Mouse (Mus musculus) liver, embryonic 11.5 days (tissue): ENCODE results near the gene Vpreb3. TPM values are rescaled to one million over a fixed set of nuclear protein-coding genes. Genes with fewer than 3 reads are reported as not detected.

ENCODE experiments used
- ATAC-seq: fragments of 200-750 bp; cut with Nextera tagmentation; replicated peaks from 2 replicates; pipeline ENCODE4 v1.8.0; 2017; ENCODE audit warnings: moderate number of reproducible peaks, mild to moderate bottlenecking, moderate TSS enrichment, moderate library complexity; ENCODE audit not compliant: low FRiP score
- DNase-seq: peaks from one replicate; pipeline ENCODE4 v3.0.0-alpha.2; 2017; ENCODE audit warnings: low spot score
- H3K27ac ChIP-seq: fragments of 300-500 bp; sonication (generic); 2 replicates; pipeline ENCODE4 v1.5.1; 2014; ENCODE audit warnings: mild to moderate bottlenecking, low read depth, low read length, control low read depth
- H3K27me3 ChIP-seq: fragments of 300-500 bp; sonication (generic); replicated peaks from 2 replicates; pipeline ENCODE4 v1.6.1; 2014; ENCODE audit warnings: low read length, mixed read lengths; ENCODE audit not compliant: control insufficient read depth, insufficient read depth
- H3K36me3 ChIP-seq: fragments of 300-500 bp; sonication (generic); 2 replicates; pipeline ENCODE4 v1.6.1; 2014; ENCODE audit warnings: mild to moderate bottlenecking, low read length, moderate library complexity, mixed read lengths; ENCODE audit not compliant: control insufficient read depth, insufficient read depth
- H3K4me1 ChIP-seq: fragments of 300-500 bp; sonication (generic); replicated peaks from 2 replicates; pipeline ENCODE4 v1.6.1; 2014; ENCODE audit warnings: low read length, mixed read lengths; ENCODE audit not compliant: control insufficient read depth, insufficient read depth
- H3K4me2 ChIP-seq: fragments of 300-500 bp; sonication (generic); 2 replicates; pipeline ENCODE4 v1.6.1; 2014; ENCODE audit warnings: mild to moderate bottlenecking, control low read depth, moderate library complexity
- H3K4me3 ChIP-seq: fragments of 300-500 bp; sonication (generic); 2 replicates; pipeline ENCODE4 v1.5.1; 2014; ENCODE audit warnings: low read depth, low read length, control low read depth
- H3K9ac ChIP-seq: fragments of 300-500 bp; sonication (generic); 2 replicates; pipeline ENCODE4 v1.6.1; 2014; ENCODE audit warnings: low read depth, low read length, control low read depth
- H3K9me3 ChIP-seq: fragments of 300-500 bp; sonication (generic); 2 replicates; pipeline ENCODE4 v1.6.1; 2016; ENCODE audit warnings: low read length, inconsistent platforms, mixed read lengths; ENCODE audit not compliant: control insufficient read depth
- WGBS: fragments of 180-500 bp; shearing (Covaris S2); extraction: QIAGEN DNeasy Blood & Tissue Kit; methylation state at CpG from one replicate; pipeline ENCODE4 v1.1.7; 2014; 5-methylcytosine and 5-hydroxymethylcytosine counted together
- polyA plus RNA-seq: library from polyadenylated mRNA; unstranded; fragments of >200 nt; fragmentation: Nextera tagmentation; extraction: Ambion mirVana; gene quantifications from 2 replicates; pipeline ENCODE4 v1.2.1, GENCODE M21; 2014

Gene Vpreb3
- polyA plus RNA-seq, 1 experiment from 2014 or later = 0.96 TPM

DNA sequence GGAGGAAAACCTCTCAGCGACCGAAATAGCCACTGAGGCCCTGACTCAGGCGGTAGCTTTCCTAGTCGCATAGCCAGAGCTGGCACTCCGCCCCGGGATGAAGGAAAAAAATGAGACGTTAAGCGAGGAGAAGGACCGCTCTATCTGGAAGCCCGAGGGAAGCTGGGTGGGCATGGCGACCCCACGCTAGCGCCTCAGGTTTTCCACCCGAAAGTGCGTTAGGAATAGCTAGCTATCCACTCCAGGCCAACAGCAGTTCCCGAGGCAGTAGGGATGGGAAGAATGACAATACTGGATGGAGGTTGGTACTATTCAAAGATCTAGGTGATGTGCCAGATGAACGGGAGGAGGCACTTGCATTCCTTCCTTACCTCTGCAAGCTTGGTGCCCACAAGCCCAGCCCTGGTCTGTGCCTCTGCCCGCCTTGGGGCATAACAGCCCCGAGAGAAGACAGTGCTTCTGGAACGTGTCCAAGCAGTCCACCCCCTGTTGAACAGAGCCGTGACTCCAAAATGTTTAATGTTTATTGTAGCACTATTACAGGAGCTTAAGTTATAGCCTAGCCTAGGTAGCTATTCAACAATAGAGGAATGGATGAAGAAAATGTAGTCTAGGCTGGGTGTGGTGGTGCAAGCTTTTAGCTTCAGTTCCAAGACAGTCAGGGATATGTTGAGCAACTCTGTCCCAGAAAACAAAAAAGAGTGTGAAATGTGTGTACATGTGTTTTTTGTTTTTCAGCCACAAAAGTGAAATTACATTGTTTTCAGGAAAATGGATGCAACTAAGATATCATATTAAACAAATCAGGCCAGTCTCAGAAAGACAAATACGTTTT, 20.9 kb upstream of the Vpreb3 start:
- Histone ChIP-seq H3K27ac (peak overlapping the region; percentile 87; the same call in 1 of the 2 replicates), H3K4me1 (peaks cover 17% of the 10 kb centered on the region), H3K4me2 (peak overlapping the region; percentile 98), H3K36me3 (peaks cover 10% of the 10 kb centered on the region; the same call in 1 of the 2 replicates), H3K27me3 (no peaks in the 10 kb centered on the region), H3K9me3 (no peaks in the 10 kb centered on the region), H3K4me3 (peak overlapping the region; percentile 95), H3K9ac (peak overlapping the region; percentile 94)
- 5% methylated on average over 22 of the region's 22 CpGs for WGBS
- ATAC-seq (peak; percentile 14; the same call in 1 of the 2 replicates), DNase-seq (no peak)

- H3K4me3 ChIP-seq = no peak overlapping the region
- DNase-seq (no peak), ATAC-seq (no peak)
- no peak overlapping the region for H3K4me2 ChIP-seq
- peaks cover 14% of the 10 kb centered on the region for H3K4me1 ChIP-seq
- H3K36me3 ChIP-seq = no peaks in the 10 kb centered on the region; the same call in 1 of the 2 replicates
- 52% methylated on average over 2 of the region's 2 CpGs for WGBS
- no peak overlapping the region for H3K27ac ChIP-seq
- H3K9me3 ChIP-seq = no peaks in the 10 kb centered on the region
- H3K27me3 ChIP-seq = no peaks in the 10 kb centered on the region
- H3K9ac ChIP-seq = no peak overlapping the region
These were observed 18.5 kb upstream of the Vpreb3 start for GRCm38 (mm10) chr10:75924324-75924723.

GRCm38 (mm10) chr10:75926396-75926795, 16.5 kb upstream of the Vpreb3 start:
- Histone ChIP-seq H3K36me3 (no peaks in the 10 kb centered on the region), H3K27me3 (peaks cover 16% of the 10 kb centered on the region), H3K4me3 (no peak overlapping the region), H3K4me1 (peaks cover 6% of the 10 kb centered on the region), H3K9me3 (no peaks in the 10 kb centered on the region), H3K27ac (no peak overlapping the region), H3K4me2 (no peak overlapping the region), H3K9ac (no peak overlapping the region)
- ATAC-seq = no peak
- WGBS = 57% methylated on average over 13 of the region's 13 CpGs
- DNase-seq = no peak

GRCm38 (mm10) chr10:75930304-75930703, 12.6 kb upstream of the Vpreb3 start:
- no peaks in the 10 kb centered on the region for H3K36me3 ChIP-seq
- H3K4me3 ChIP-seq = no peak overlapping the region
- H3K9me3 ChIP-seq = no peaks in the 10 kb centered on the region
- no peak overlapping the region for H3K9ac ChIP-seq
- no peak overlapping the region for H3K27ac ChIP-seq
- no peak for ATAC-seq
- H3K4me1 ChIP-seq = peaks cover 15% of the 10 kb centered on the region
- DNase-seq = no peak
- WGBS = 49% methylated on average over 6 of the region's 6 CpGs
- H3K4me2 ChIP-seq = no peak overlapping the region
- peaks cover 35% of the 10 kb centered on the region for H3K27me3 ChIP-seq

- H3K9me3 ChIP-seq = no peaks in the 10 kb centered on the region
- WGBS = 24% methylated on average over 7 of the region's 7 CpGs
- H3K36me3 ChIP-seq = no peaks in the 10 kb centered on the region
- ATAC-seq (no peak), DNase-seq (no peak)
- no peak overlapping the region for H3K9ac ChIP-seq
- 0 out of 2 replicates have a peak overlapping the region, but pooled peaks have one; percentile 10 for H3K4me3 ChIP-seq
- H3K27me3 ChIP-seq = peaks cover 37% of the 10 kb centered on the region
- no peak overlapping the region for H3K27ac ChIP-seq
- H3K4me1 ChIP-seq = peaks cover 21% of the 10 kb centered on the region
- H3K4me2 ChIP-seq = peak overlapping the region; percentile 26; the same call in 1 of the 2 replicates
These were observed 11.5 kb upstream of the Vpreb3 start for GRCm38 (mm10) chr10:75931311-75931710.

GRCm38 (mm10) chr10:75932081-75932678, 10.7 kb upstream of the Vpreb3 start:
- no peak overlapping the region for H3K27ac ChIP-seq
- DNase-seq = peak; percentile 73
- peak overlapping the region; percentile 95 for H3K4me2 ChIP-seq
- H3K9me3 ChIP-seq = no peaks in the 10 kb centered on the region
- no peaks in the 10 kb centered on the region for H3K36me3 ChIP-seq
- peaks cover 42% of the 10 kb centered on the region for H3K27me3 ChIP-seq
- WGBS = 2% methylated on average over 42 of the region's 44 CpGs
- peak overlapping the region; percentile 74 for H3K9ac ChIP-seq
- H3K4me3 ChIP-seq = peak overlapping the region; percentile 50
- H3K4me1 ChIP-seq = peaks cover 29% of the 10 kb centered on the region
- peak; percentile 59 for ATAC-seq

DNA sequence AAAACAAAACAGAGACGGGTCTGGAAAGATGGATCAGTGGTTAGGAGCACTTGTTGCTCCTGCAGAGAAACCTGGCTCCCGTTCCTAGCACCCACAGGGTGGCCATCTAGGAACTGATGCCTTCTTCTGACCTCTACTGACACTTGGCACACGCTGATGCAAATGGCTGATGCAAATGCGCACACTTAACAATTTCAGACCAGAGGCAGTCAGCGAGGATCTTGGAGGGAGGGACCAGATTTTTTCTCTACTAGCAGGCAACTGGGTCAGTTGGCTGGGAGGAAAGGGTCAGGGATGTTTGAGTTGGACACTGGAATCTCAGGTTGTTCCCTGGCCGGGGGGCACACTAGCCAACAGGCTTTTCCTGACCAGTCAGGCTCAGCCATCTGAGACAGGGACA, 10.0 kb upstream of the Vpreb3 start, which contains the start of gene Chchd10:
Gene Chchd10, plus strand, starts transcription at position 240 of the 400 bp plus-strand sequence.
- Histone ChIP-seq H3K4me1 (peaks cover 36% of the 10 kb centered on the region), H3K4me3 (peak within 1 kb of the TSS; percentile 50), H3K27ac (no peak within 1 kb of the TSS), H3K36me3 (no peaks in the 10 kb centered on the region), H3K27me3 (peaks cover 42% of the 10 kb centered on the region), H3K4me2 (peak within 1 kb of the TSS; percentile 95), H3K9ac (peak within 1 kb of the TSS; percentile 74), H3K9me3 (no peaks in the 10 kb centered on the region)
- ATAC-seq = no peak
- no peak for DNase-seq
- WGBS = 44% methylated on average over 6 of the region's 6 CpGs

- no peak overlapping the region for H3K27ac ChIP-seq
- no peaks in the 10 kb centered on the region for H3K9me3 ChIP-seq
- peaks cover 52% of the 10 kb centered on the region for H3K4me1 ChIP-seq
- WGBS = 47% methylated on average over 1 of the region's 1 CpGs
- peaks cover 39% of the 10 kb centered on the region for H3K27me3 ChIP-seq
- DNase-seq = no peak
- ATAC-seq = no peak
- no peaks in the 10 kb centered on the region for H3K36me3 ChIP-seq
- peak overlapping the region; percentile 96 for H3K4me2 ChIP-seq
- peak overlapping the region; percentile 81 for H3K4me3 ChIP-seq
- H3K9ac ChIP-seq = no peak overlapping the region
These were observed 7.9 kb upstream of the Vpreb3 start for GRCm38 (mm10) chr10:75934991-75935390.
